Mouse (Mus musculus) retina, embryonic 14.5 days (tissue): Measurements from ENCODE around the gene Rufy3.
A peak's percentile ranks its signal among the peaks of the same experiment; 100 is the strongest.

Source experiments
- DNase-seq: peaks from one replicate; pipeline ENCODE4 v3.0.0-alpha.2; 2015; ENCODE audit warnings: low spot score

Rufy3 gene

GRCm38 (mm10) chr5:88575506-88576338, 10.9 kb downstream of the Rufy3 start:
- no peak for DNase-seq

- no peak for DNase-seq
Measured at GRCm38 (mm10) chr5:88580681-88581080, 15.8 kb downstream of the Rufy3 start.

GRCm38 (mm10) chr5:88581343-88581742, 16.5 kb downstream of the Rufy3 start:
- DNase-seq, result no peak

- peak; percentile 92 for DNase-seq
Measured at GRCm38 (mm10) chr5:88583271-88584031, 18.6 kb downstream of the Rufy3 start.

- DNase-seq, result peak; percentile 58
Measured at GRCm38 (mm10) chr5:88584061-88584460, 19.2 kb downstream of the Rufy3 start.

GRCm38 (mm10) chr5:88586407-88587174, 21.8 kb downstream of the Rufy3 start:
- no peak for DNase-seq

GRCm38 (mm10) chr5:88587211-88587934, 22.5 kb downstream of the Rufy3 start:
- DNase-seq, result peak; percentile 47

GRCm38 (mm10) chr5:88588481-88588880, 23.6 kb downstream of the Rufy3 start:
- DNase-seq, result no peak

GRCm38 (mm10) chr5:88593421-88594172, 28.8 kb downstream of the Rufy3 start:
- no peak for DNase-seq

GRCm38 (mm10) chr5:88594173-88594569, 29.3 kb downstream of the Rufy3 start:
- no peak for DNase-seq

- DNase-seq, result no peak
Measured at GRCm38 (mm10) chr5:88595537-88596455, 31.0 kb downstream of the Rufy3 start.

GRCm38 (mm10) chr5:88598961-88599360, 34.1 kb downstream of the Rufy3 start:
- no peak for DNase-seq

GRCm38 (mm10) chr5:88602030-88602429, 37.2 kb downstream of the Rufy3 start:
- no peak for DNase-seq

GRCm38 (mm10) chr5:88602713-88603112, 37.9 kb downstream of the Rufy3 start:
- no peak for DNase-seq

- DNase-seq, result no peak
Measured at GRCm38 (mm10) chr5:88604046-88604445, 39.2 kb downstream of the Rufy3 start.

GRCm38 (mm10) chr5:88604641-88605358, 40.0 kb downstream of the Rufy3 start:
- no peak for DNase-seq

- no peak for DNase-seq
Measured at GRCm38 (mm10) chr5:88614129-88614528, 49.3 kb downstream of the Rufy3 start.

GRCm38 (mm10) chr5:88616988-88617387, 52.1 kb downstream of the Rufy3 start:
- DNase-seq, result no peak

GRCm38 (mm10) chr5:88627545-88627944, 62.7 kb downstream of the Rufy3 start:
- no peak for DNase-seq
